23 mouse cellular contexts compared by ENCODE assay signal in genomic region chr6:91358866-91359656, GRCm38 (mm10). TPM values are rescaled to one million over a fixed set of nuclear protein-coding genes. Genes with fewer than 3 reads are reported as not detected.
DNase-seq lines count a peak whose midpoint lies in the region; ATAC-seq and TF ChIP-seq lines count a peak whose summit lies in the region.
"Had no signal": no experiment of that assay in that cellular context is flagged by ENCODE, and none has a peak within 500 bp of the region (broad histone marks: within the 10 kb centered on the region; RNA-seq: fewer than 3 reads in every experiment).

No protein-coding gene starts in this region.

- intact Hi-C loops in heart, adult 2 months (cut with DNase I): no loop called here

- H3K36me3 ChIP-seq in forebrain, embryonic 12.5 days (replicated peaks): peaks cover 14% of the 10 kb centered on the region; the same call in 1 of the 2 replicates
- H3K36me3 ChIP-seq in forebrain, embryonic 11.5 days (ENCODE audit: control insufficient read depth, insufficient read depth, low read length): no peaks in the 10 kb centered on the region
- peaks cover 25% of the 10 kb centered on the region for H3K36me3 ChIP-seq in forebrain, embryonic 14.5 days (ENCODE audit: control insufficient read depth, insufficient read depth, low read length)
- peaks cover 2% of the 10 kb centered on the region for H3K36me3 ChIP-seq in forebrain, postnatal 0 days (ENCODE audit: insufficient read depth)
- H3K36me3 ChIP-seq in heart, adult 2 months (ENCODE audit: control insufficient read depth, insufficient read depth, low read length): no peaks in the 10 kb centered on the region
- H3K36me3 ChIP-seq: embryonic facial prominence, embryonic 15.5 days; G1E; heart, embryonic 12.5 days; intestine, embryonic 15.5 days had no signal

- H3K4me1 ChIP-seq in forebrain, embryonic 12.5 days: peaks cover 5% of the 10 kb centered on the region; the same call in 1 of the 2 replicates
- H3K4me1 ChIP-seq in forebrain, embryonic 11.5 days (replicated peaks; ENCODE audit: control insufficient read depth, insufficient read depth, low read length): no peaks in the 10 kb centered on the region
- peaks cover 6% of the 10 kb centered on the region for H3K4me1 ChIP-seq in forebrain, embryonic 14.5 days (ENCODE audit: control insufficient read depth, insufficient read depth, low read length)
- no peaks in the 10 kb centered on the region; the same call in none of the 2 replicates for H3K4me1 ChIP-seq in forebrain, postnatal 0 days (ENCODE audit: insufficient read depth)
- no peaks in the 10 kb centered on the region for H3K4me1 ChIP-seq in heart, adult 2 months (ENCODE audit: control insufficient read depth, insufficient read depth, low read length)
- H3K4me1 ChIP-seq: embryonic facial prominence, embryonic 15.5 days; heart, embryonic 12.5 days; intestine, embryonic 15.5 days had no signal

- TF ChIP-seq CTCF in forebrain, postnatal 0 days (IDR thresholded peaks at IDR 0.05; ENCODE audit: low read depth): no peak
- no peak for TF ChIP-seq CTCF in heart, adult 2 months (IDR thresholded peaks at IDR 0.05)

- DNase-seq in forebrain, embryonic 11.5 days (ENCODE audit: low spot score): no peak
- DNase-seq in layer of hippocampus, adult 9-10 months (ENCODE audit: low spot score): peak; percentile 27
- no peak for DNase-seq in layer of hippocampus, postnatal 10 days (ENCODE audit: low spot score in 2 of 2)
- peak; percentile 33 for DNase-seq in forebrain, embryonic 14.5 days (ENCODE audit: low spot score)
- peak; percentile 38 for DNase-seq in forebrain, postnatal 0 days
- DNase-seq in heart, adult 2 months: no peak
- DNase-seq in liver: no peak
- DNase-seq: adrenal gland, adult 8-10 months; adrenal gland, postnatal 36 days; embryo, embryonic 11 days; gastrocnemius, postnatal 14 days had no signal

- WGBS in forebrain, embryonic 12.5 days: 84% methylated on average over 6 of the region's 6 CpGs
- WGBS in forebrain, embryonic 11.5 days: 87% methylated on average over 6 of the region's 6 CpGs
- WGBS in forebrain, embryonic 14.5 days: 62% methylated on average over 6 of the region's 6 CpGs
- 46% methylated on average over 6 of the region's 6 CpGs for WGBS in forebrain, postnatal 0 days
- WGBS in heart, adult 2 months: 73% methylated on average over 6 of the region's 6 CpGs

- H3K79me2 ChIP-seq in heart, adult 2 months (replicated peaks; ENCODE audit: control insufficient read depth, insufficient read depth, low read length): no peaks in the 10 kb centered on the region

- H3K9ac ChIP-seq in forebrain, embryonic 12.5 days: no peak overlapping the region
- no peak overlapping the region for H3K9ac ChIP-seq in forebrain, embryonic 11.5 days (ENCODE audit: low read length)
- no peak overlapping the region for H3K9ac ChIP-seq in forebrain, embryonic 14.5 days (ENCODE audit: low read length)
- H3K9ac ChIP-seq in forebrain, postnatal 0 days: no peak overlapping the region
- no peak overlapping the region for H3K9ac ChIP-seq in heart, adult 2 months (ENCODE audit: low read depth, low read length)
- H3K9ac ChIP-seq: embryonic facial prominence, embryonic 15.5 days; heart, embryonic 12.5 days; hindbrain, embryonic 14.5 days; intestine, embryonic 15.5 days had no signal

- no peak for TF ChIP-seq POLR2A in heart, adult 2 months (IDR thresholded peaks at IDR 0.05; ENCODE audit: insufficient read depth, low read depth, low read length)

- no peak overlapping the region for H3K4me2 ChIP-seq in forebrain, embryonic 12.5 days
- no peak overlapping the region for H3K4me2 ChIP-seq in forebrain, embryonic 11.5 days (ENCODE audit: low read depth, low read length, severe bottlenecking)
- H3K4me2 ChIP-seq in forebrain, embryonic 14.5 days (ENCODE audit: low read length): no peak overlapping the region
- H3K4me2 ChIP-seq in forebrain, postnatal 0 days (ENCODE audit: low read depth): no peak overlapping the region
- H3K4me2 ChIP-seq: embryonic facial prominence, embryonic 15.5 days; heart, embryonic 12.5 days; hindbrain, embryonic 14.5 days; intestine, embryonic 15.5 days had no signal

- TF ChIP-seq EP300 in heart, adult 2 months (IDR thresholded peaks at IDR 0.05; ENCODE audit: insufficient read depth, low read depth, low read length): no peak

- 0 out of 2 replicates have a peak overlapping the region, but pooled peaks have one; percentile 5 for H3K27ac ChIP-seq in forebrain, embryonic 12.5 days
- H3K27ac ChIP-seq in forebrain, embryonic 11.5 days (ENCODE audit: low read depth, low read length): no peak overlapping the region
- H3K27ac ChIP-seq in forebrain, embryonic 14.5 days (ENCODE audit: low read depth, low read length): no peak overlapping the region
- H3K27ac ChIP-seq in forebrain, postnatal 0 days (ENCODE audit: low read depth, low read length): 0 out of 2 replicates have a peak overlapping the region, but pooled peaks have one; percentile 15
- no peak overlapping the region for H3K27ac ChIP-seq in heart, adult 2 months
- H3K27ac ChIP-seq: embryonic facial prominence, embryonic 15.5 days; hindbrain, embryonic 14.5 days; intestine, embryonic 15.5 days had no signal

- no peaks in the 10 kb centered on the region for H3K27me3 ChIP-seq in forebrain, embryonic 12.5 days
- H3K27me3 ChIP-seq in forebrain, embryonic 11.5 days (ENCODE audit: control insufficient read depth, insufficient read depth, low read length): no peaks in the 10 kb centered on the region
- no peaks in the 10 kb centered on the region for H3K27me3 ChIP-seq in forebrain, embryonic 14.5 days (replicated peaks; ENCODE audit: control insufficient read depth, insufficient read depth, low read length)
- no peaks in the 10 kb centered on the region for H3K27me3 ChIP-seq in forebrain, postnatal 0 days (ENCODE audit: insufficient read depth, low read length)
- no peaks in the 10 kb centered on the region for H3K27me3 ChIP-seq in heart, adult 2 months (ENCODE audit: control insufficient read depth, insufficient read depth, low read length)
- H3K27me3 ChIP-seq: embryonic facial prominence, embryonic 15.5 days; intestine, embryonic 15.5 days had no signal

- no peaks in the 10 kb centered on the region for H3K9me3 ChIP-seq in forebrain, embryonic 12.5 days
- no peaks in the 10 kb centered on the region for H3K9me3 ChIP-seq in forebrain, embryonic 11.5 days (ENCODE audit: control insufficient read depth, low read length)
- no peaks in the 10 kb centered on the region for H3K9me3 ChIP-seq in forebrain, embryonic 14.5 days (replicated peaks; ENCODE audit: control insufficient read depth, low read length)
- H3K9me3 ChIP-seq in forebrain, postnatal 0 days (ENCODE audit: low read length): no peaks in the 10 kb centered on the region
- H3K9me3 ChIP-seq: embryonic facial prominence, embryonic 15.5 days; G1E; heart, embryonic 12.5 days; hindbrain, embryonic 10.5 days; intestine, embryonic 15.5 days had no signal

- ATAC-seq in forebrain, embryonic 12.5 days (ENCODE audit: low FRiP score): no peak
- ATAC-seq in forebrain, embryonic 11.5 days (replicated peaks; ENCODE audit: low FRiP score): no peak
- ATAC-seq in forebrain, embryonic 14.5 days: no peak; the same call in 1 of the 2 replicates
- peak; percentile 18; the same call in 1 of the 2 replicates for ATAC-seq in forebrain, postnatal 0 days
- ATAC-seq: intestine, embryonic 15.5 days had no signal

- no peak overlapping the region for H3K4me3 ChIP-seq in forebrain, embryonic 12.5 days (replicated peaks)
- H3K4me3 ChIP-seq in forebrain, embryonic 11.5 days (ENCODE audit: low read depth, low read length): no peak overlapping the region
- no peak overlapping the region for H3K4me3 ChIP-seq in forebrain, embryonic 14.5 days (ENCODE audit: low read depth, low read length)
- H3K4me3 ChIP-seq in forebrain, postnatal 0 days (ENCODE audit: low read depth, low read length): no peak overlapping the region
- no peak overlapping the region for H3K4me3 ChIP-seq in heart, adult 2 months
- H3K4me3 ChIP-seq: embryonic facial prominence, embryonic 15.5 days; erythroblast, embryonic 14.5 days; heart, embryonic 12.5 days; hindbrain, embryonic 10.5 days; intestine, embryonic 15.5 days had no signal

RNA-seq across cellular contexts. Expression of gene Wnt7a, which starts 52.1 kb away (rescaled TPM):
- 16.0 and 22.0 TPM in 2 replicates for polyA plus RNA-seq in forebrain, embryonic 12.5 days (2016; fragmentation: Nextera tagmentation; extraction: Ambion mirVana)
- polyA plus RNA-seq in forebrain, embryonic 11.5 days (2014; fragmentation: Nextera tagmentation; extraction: Ambion mirVana): 13.7 and 15.0 TPM in 2 replicates
- total RNA-seq in layer of hippocampus, postnatal 10 days (2021): 10 to 100 TPM; 23.5 to 39.2 TPM
- polyA plus RNA-seq in forebrain, embryonic 14.5 days (2014; fragmentation: Nextera tagmentation; extraction: Ambion mirVana): 19.7 and 19.9 TPM in 2 replicates
- 18.7 and 20.5 TPM in 2 replicates for total RNA-seq in forebrain, postnatal 0 days (2014; rRNA removed)
- polyA plus RNA-seq in forebrain, postnatal 0 days (2015; fragmentation: Nextera tagmentation; extraction: Ambion mirVana): 13.6 and 14.1 TPM in 2 replicates
- not detected for total RNA-seq in heart, adult 2 months (2021)
- not detected in 2 replicates for polyA plus RNA-seq in heart, adult 2 months (2012; rRNA removed)
- total RNA-seq: adrenal gland, adult 8-10 months; adrenal gland, postnatal 36 days; common myeloid progenitor, adult 5-6 weeks; gastrocnemius, postnatal 14 days; heart, adult 8-10 months; heart, postnatal 25 days had no signal
- polyA plus RNA-seq: erythroblast, embryonic 14.5 days; G1E; gonadal fat pad, adult 2 months; intestine, embryonic 15.5 days had no signal

Comparison
In these comparisons a context has a peak if more than half of its experiments do, and no peak if none do; other contexts are left out.
1. H3K27ac ChIP-seq: peak in forebrain, embryonic 12.5 days (single experiment) and forebrain, postnatal 0 days (single experiment); none in forebrain, embryonic 11.5 days (single experiment), forebrain, embryonic 14.5 days (single experiment) and heart, adult 2 months (single experiment).
2. DNase-seq: peak in layer of hippocampus, adult 9-10 months (single experiment), forebrain, embryonic 14.5 days (single experiment) and forebrain, postnatal 0 days (single experiment); none in forebrain, embryonic 11.5 days (single experiment), layer of hippocampus, postnatal 10 days (0 of 2), heart, adult 2 months (0 of 2) and liver (single experiment).
3. RNA of gene Wnt7a, which starts 52.1 kb away (polyA plus RNA-seq): 19.7 to 19.9 TPM in forebrain, embryonic 14.5 days, 16.0 to 22.0 TPM in forebrain, embryonic 12.5 days, 13.6 to 14.1 TPM in forebrain, postnatal 0 days and 13.7 to 15.0 TPM in forebrain, embryonic 11.5 days; not detected in heart, adult 2 months; every median in the first group is over 10 times any median in the second.